Mouse (Mus musculus) CD4-positive, CD25-positive, alpha-beta regulatory T cell, adult 4 months (primary cell): ENCODE measurements around the gene Ncam1. TPM values are rescaled to one million over a fixed set of nuclear protein-coding genes. Genes with fewer than 3 reads are reported as not detected.

Source experiments
- ATAC-seq: one replicate; pipeline ENCODE4 v1.8.0; 2017
- polyA plus RNA-seq, 2 experiments: library from polyadenylated mRNA; unstranded; fragments of 100-300 nt; shearing (Covaris generic); gene quantifications; one replicate each; pipeline ENCODE4 v1.2.1; 2017

Gene Ncam1
- polyA plus RNA-seq, 2 experiments from 2014 or later: 0.24 to 0.56 TPM

- no peak for ATAC-seq
These were observed 47.3 kb downstream of the Ncam1 start for GRCm38 (mm10) chr9:49751466-49751865.

GRCm38 (mm10) chr9:49746176-49746575, 52.5 kb downstream of the Ncam1 start:
- ATAC-seq: no peak

GRCm38 (mm10) chr9:49745696-49746095, 53.0 kb downstream of the Ncam1 start:
- ATAC-seq: no peak

GRCm38 (mm10) chr9:49744286-49744685, 54.4 kb downstream of the Ncam1 start:
- no peak for ATAC-seq

- no peak for ATAC-seq
These were observed 58.8 kb downstream of the Ncam1 start for GRCm38 (mm10) chr9:49739935-49740334.

- no peak for ATAC-seq
These were observed 60.2 kb downstream of the Ncam1 start for GRCm38 (mm10) chr9:49738546-49738945.

- no peak for ATAC-seq
These were observed 61.6 kb downstream of the Ncam1 start for GRCm38 (mm10) chr9:49737166-49737565.

GRCm38 (mm10) chr9:49734348-49735007, 64.2 kb downstream of the Ncam1 start:
- ATAC-seq: no peak

GRCm38 (mm10) chr9:49733726-49734125, 65.0 kb downstream of the Ncam1 start:
- ATAC-seq: no peak

- no peak for ATAC-seq
These were observed 69.2 kb downstream of the Ncam1 start for GRCm38 (mm10) chr9:49729479-49729878.

- no peak for ATAC-seq
These were observed 70.5 kb downstream of the Ncam1 start for GRCm38 (mm10) chr9:49728211-49728610.

GRCm38 (mm10) chr9:49722765-49723164, 76.0 kb downstream of the Ncam1 start:
- no peak for ATAC-seq

- no peak for ATAC-seq
These were observed 83.6 kb downstream of the Ncam1 start for GRCm38 (mm10) chr9:49715121-49715520.

- no peak for ATAC-seq
These were observed 84.6 kb downstream of the Ncam1 start for GRCm38 (mm10) chr9:49714091-49714490.

GRCm38 (mm10) chr9:49707646-49708045, 91.1 kb downstream of the Ncam1 start:
- ATAC-seq: no peak

GRCm38 (mm10) chr9:49704196-49704967, 94.3 kb downstream of the Ncam1 start:
- no peak for ATAC-seq

- no peak for ATAC-seq
These were observed 103.4 kb downstream of the Ncam1 start for GRCm38 (mm10) chr9:49695371-49695770.

- no peak for ATAC-seq
These were observed 105.9 kb downstream of the Ncam1 start for GRCm38 (mm10) chr9:49692791-49693190.

- no peak for ATAC-seq
These were observed 107.4 kb downstream of the Ncam1 start for GRCm38 (mm10) chr9:49691344-49691743.

GRCm38 (mm10) chr9:49683566-49684273, 115.0 kb downstream of the Ncam1 start:
- ATAC-seq: no peak

- ATAC-seq: no peak
These were observed 116.8 kb downstream of the Ncam1 start for GRCm38 (mm10) chr9:49681848-49682469.

- ATAC-seq: no peak
These were observed 119.5 kb downstream of the Ncam1 start for GRCm38 (mm10) chr9:49679270-49679669.
